Mouse (Mus musculus): ENCODE data around the gene C2. TPM values are rescaled to one million over a fixed set of nuclear protein-coding genes. Genes with fewer than 3 reads are reported as not detected.

C2 gene
- polyA plus RNA-seq, 2 experiments: 14.1 to 15.6 TPM

GRCm38 (mm10) chr17:34854761-34855160 is 43.3 kb downstream of the C2 start:
- Histone ChIP-seq H3K9me3 (ENCODE audit: control insufficient read depth, low read length) (no peaks in the 10 kb centered on the region), H3K4me3 (ENCODE audit: insufficient read depth in 1 of 2, low read depth in 2 of 2, low read length in 2 of 2) (no peak overlapping the region), H3K27me3 (ENCODE audit: control insufficient read depth, insufficient read depth, low read length) (no peaks in the 10 kb centered on the region), H3K36me3 (replicated peaks; ENCODE audit: control insufficient read depth, insufficient read depth, low read depth) (peaks cover 16% of the 10 kb centered on the region), H3K4me1 (replicated peaks; ENCODE audit: control insufficient read depth in 2 of 2, insufficient read depth in 2 of 2, low read length in 1 of 2) (peaks cover 0 to 9% of the 10 kb centered on the region in 2 experiments; a peak in 2 of 4 replicates), H3K9ac (replicated peaks) (no peak overlapping the region), H3K27ac (no peak overlapping the region), H3K4me2 (ENCODE audit: low read depth) (no peak overlapping the region)
- ATAC-seq (ENCODE audit: insufficient read depth): no peak
- no peak for DNase-seq (ENCODE audit: low read depth in 3 of 3, low spot score in 3 of 3)
- TF ChIP-seq EP300 (IDR thresholded peaks at IDR 0.05; ENCODE audit: low read depth) (no peak), CTCF (IDR thresholded peaks at IDR 0.05; ENCODE audit: low read depth) (no peak)
- WGBS (ENCODE audit: insufficient replicate concordance): 65% methylated on average over 3 of the region's 3 CpGs

- H3K9ac ChIP-seq (replicated peaks): no peak overlapping the region
Measured at GRCm38 (mm10) chr17:34853511-34853910, 44.6 kb downstream of the C2 start.

DNA sequence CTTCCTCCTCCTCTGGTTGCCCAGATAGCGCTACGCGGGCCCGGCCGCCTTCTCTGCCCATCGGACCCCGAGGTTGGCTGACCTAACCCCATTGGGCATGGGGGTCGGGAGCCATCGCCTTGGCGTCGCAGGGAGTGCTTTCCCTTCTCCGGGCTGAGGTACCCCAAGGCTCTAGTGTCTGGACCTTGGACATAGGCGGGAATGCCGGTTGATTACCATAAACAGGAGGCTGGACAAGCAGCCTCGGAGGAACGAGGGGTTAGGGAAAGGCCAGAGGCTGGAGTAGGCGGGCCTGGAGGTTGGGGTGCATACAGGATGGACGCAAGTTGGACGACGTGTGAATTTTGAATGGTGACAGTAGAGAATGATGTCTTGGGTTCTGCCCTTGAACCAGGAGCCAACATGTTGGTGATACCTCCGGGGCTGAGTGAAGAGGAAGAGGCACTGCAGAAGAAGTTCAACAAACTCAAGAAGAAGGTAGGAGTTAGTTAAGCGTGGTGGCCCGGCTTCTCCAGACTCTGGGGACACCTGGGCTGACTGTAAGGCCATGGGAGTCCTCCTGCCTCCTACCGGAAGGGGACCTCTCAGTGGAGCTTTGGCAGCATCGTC is 47.4 kb downstream of the C2 start:
- 2% methylated on average over 25 of the region's 25 CpGs for WGBS (ENCODE audit: insufficient replicate concordance)
- Histone ChIP-seq H3K36me3 (replicated peaks; ENCODE audit: control insufficient read depth, insufficient read depth, low read depth) (peaks cover 17% of the 10 kb centered on the region), H3K4me3 (ENCODE audit: insufficient read depth in 1 of 2, low read depth in 2 of 2, low read length in 2 of 2) (peak overlapping the region; percentile 68 to 83), H3K9ac (replicated peaks) (peak overlapping the region; percentile 74), H3K4me2 (ENCODE audit: low read depth) (peak overlapping the region; percentile 83), H3K9me3 (ENCODE audit: control insufficient read depth, low read length) (no peaks in the 10 kb centered on the region), H3K4me1 (replicated peaks; ENCODE audit: control insufficient read depth in 2 of 2, insufficient read depth in 2 of 2, low read length in 1 of 2) (peaks cover 6 to 7% of the 10 kb centered on the region in 2 experiments; a peak in 3 of 4 replicates), H3K27me3 (ENCODE audit: control insufficient read depth, insufficient read depth, low read length) (no peaks in the 10 kb centered on the region), H3K27ac (peak overlapping the region; percentile 8; the same call in 1 of the 2 replicates)
- TF ChIP-seq EP300 (IDR thresholded peaks at IDR 0.05; ENCODE audit: low read depth): no peak
- TF ChIP-seq CTCF (IDR thresholded peaks at IDR 0.05; ENCODE audit: low read depth): no peak
- no peak for DNase-seq (ENCODE audit: low read depth in 3 of 3, low spot score in 3 of 3)
- peak; percentile 9 for ATAC-seq (ENCODE audit: insufficient read depth)

More at GRCm38 (mm10) chr17:34853511-34853910, 44.6 kb downstream of the C2 start:
- H3K4me3 ChIP-seq (ENCODE audit: insufficient read depth in 1 of 2, low read depth in 2 of 2, low read length in 2 of 2): no peak overlapping the region
- 66% methylated on average over 8 of the region's 8 CpGs for WGBS (ENCODE audit: insufficient replicate concordance)
- ATAC-seq (ENCODE audit: insufficient read depth) (no peak), DNase-seq (ENCODE audit: low read depth in 3 of 3, low spot score in 3 of 3) (no peak)
- peaks cover 6 to 9% of the 10 kb centered on the region in 2 experiments; a peak in 3 of 4 replicates for H3K4me1 ChIP-seq (replicated peaks; ENCODE audit: control insufficient read depth in 2 of 2, insufficient read depth in 2 of 2, low read length in 1 of 2)
- H3K36me3 ChIP-seq (replicated peaks; ENCODE audit: control insufficient read depth, insufficient read depth, low read depth): peaks cover 16% of the 10 kb centered on the region
- H3K27ac ChIP-seq: no peak overlapping the region
- H3K9me3 ChIP-seq (ENCODE audit: control insufficient read depth, low read length): no peaks in the 10 kb centered on the region
- no peaks in the 10 kb centered on the region for H3K27me3 ChIP-seq (ENCODE audit: control insufficient read depth, insufficient read depth, low read length)
- TF ChIP-seq EP300 (IDR thresholded peaks at IDR 0.05; ENCODE audit: low read depth) (no peak), CTCF (IDR thresholded peaks at IDR 0.05; ENCODE audit: low read depth) (no peak)
- no peak overlapping the region for H3K4me2 ChIP-seq (ENCODE audit: low read depth)

DNA sequence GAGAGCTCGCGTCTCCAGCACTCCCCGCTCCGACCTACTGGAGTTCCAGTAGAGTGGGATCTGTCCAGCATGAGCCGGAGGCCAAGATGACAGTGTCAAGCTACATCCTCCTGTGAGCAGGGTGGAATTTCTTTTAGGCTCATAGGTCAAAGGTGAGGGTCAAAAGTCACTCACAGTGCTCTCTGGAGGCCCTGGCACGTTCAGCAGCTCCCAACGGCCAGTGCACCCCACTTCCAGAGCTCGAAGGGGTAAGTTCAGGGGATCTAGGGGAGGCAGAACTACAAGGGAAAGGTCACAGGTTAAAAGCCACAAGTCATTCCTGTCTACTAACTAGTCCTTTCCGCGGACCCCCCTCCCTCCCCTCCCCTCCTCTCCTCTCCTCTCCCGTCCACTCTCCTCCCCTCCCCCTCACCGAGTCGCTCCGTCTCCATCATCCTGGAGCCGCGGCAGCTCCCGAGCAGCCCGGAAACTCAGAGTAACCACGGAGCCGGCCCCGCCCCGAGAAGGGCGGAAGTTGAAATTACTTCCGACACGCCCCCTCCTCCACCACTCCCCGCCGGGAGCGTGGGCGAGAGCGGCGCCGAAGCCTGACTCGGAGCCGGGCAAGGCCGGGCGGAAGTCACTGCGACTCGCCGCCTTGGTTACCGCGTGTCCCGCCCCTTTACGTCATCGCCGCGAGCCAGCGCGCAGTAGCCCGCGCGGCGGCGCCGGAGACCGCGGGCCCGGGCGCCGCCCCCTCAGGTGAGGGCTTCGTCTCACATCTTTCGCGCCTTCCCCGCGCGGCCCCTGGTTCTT is 48.1 kb downstream of the C2 start, which contains the start of the genes Skiv2l and Nelfe:
Skiv2l (minus strand) TSS at position 489 of the 795 bp plus-strand sequence.
Nelfe (plus strand) TSS at position 670 of the 795 bp plus-strand sequence.
- WGBS (ENCODE audit: insufficient replicate concordance): 2% methylated on average over 62 of the region's 65 CpGs
- ATAC-seq (ENCODE audit: insufficient read depth): peak; percentile 94
- no peak for TF ChIP-seq CTCF (IDR thresholded peaks at IDR 0.05; ENCODE audit: low read depth)
- no peak for TF ChIP-seq EP300 (IDR thresholded peaks at IDR 0.05; ENCODE audit: low read depth)

DNA sequence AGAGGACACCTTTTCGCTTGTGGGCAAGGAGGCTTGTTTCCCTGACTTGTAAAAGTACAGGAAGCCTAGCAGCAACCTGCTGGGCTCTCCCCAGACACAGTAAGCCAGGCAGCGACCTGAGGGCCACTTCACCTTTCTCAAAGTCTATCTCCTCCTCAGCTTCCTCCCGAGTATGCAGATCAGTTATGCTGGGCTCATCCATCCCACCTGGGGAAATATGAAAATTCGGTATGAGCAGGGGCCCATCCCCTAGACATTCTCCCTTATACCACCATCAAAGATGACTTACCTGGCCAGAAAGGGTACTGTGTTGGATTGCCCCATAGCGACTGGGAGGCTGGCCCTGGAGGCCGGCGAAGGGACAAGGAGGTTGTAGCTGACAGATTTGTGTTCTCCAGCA is 50.5 kb downstream of the C2 start:
- Histone ChIP-seq H3K27me3 (ENCODE audit: control insufficient read depth, insufficient read depth, low read length) (no peaks in the 10 kb centered on the region), H3K4me3 (ENCODE audit: insufficient read depth in 1 of 2, low read depth in 2 of 2, low read length in 2 of 2) (no peak overlapping the region), H3K9ac (replicated peaks) (no peak overlapping the region), H3K9me3 (ENCODE audit: control insufficient read depth, low read length) (no peaks in the 10 kb centered on the region), H3K4me2 (ENCODE audit: low read depth) (no peak overlapping the region), H3K4me1 (replicated peaks; ENCODE audit: control insufficient read depth in 2 of 2, insufficient read depth in 2 of 2, low read length in 1 of 2) (peaks cover 6 to 7% of the 10 kb centered on the region in 2 experiments; a peak in 3 of 4 replicates), H3K27ac (no peak overlapping the region), H3K36me3 (replicated peaks; ENCODE audit: control insufficient read depth, insufficient read depth, low read depth) (peaks cover 18% of the 10 kb centered on the region)
- DNase-seq (ENCODE audit: low read depth in 3 of 3, low spot score in 3 of 3): no peak
- ATAC-seq (ENCODE audit: insufficient read depth): no peak
- TF ChIP-seq CTCF (IDR thresholded peaks at IDR 0.05; ENCODE audit: low read depth): no peak
- no peak for TF ChIP-seq EP300 (IDR thresholded peaks at IDR 0.05; ENCODE audit: low read depth)
- WGBS (ENCODE audit: insufficient replicate concordance): 81% methylated on average over 7 of the region's 7 CpGs

More for the DNA sequence above, 48.1 kb downstream of the C2 start, which contains the start of the genes Skiv2l and Nelfe:
- H3K27ac ChIP-seq: peak within 1 kb of the TSS; percentile 34
- H3K9me3 ChIP-seq (ENCODE audit: control insufficient read depth, low read length): no peaks in the 10 kb centered on the region
- H3K9ac ChIP-seq (replicated peaks): peak within 1 kb of the TSS; percentile 80
- H3K4me1 ChIP-seq (replicated peaks; ENCODE audit: control insufficient read depth in 2 of 2, insufficient read depth in 2 of 2, low read length in 1 of 2): peaks cover 6 to 7% of the 10 kb centered on the region in 2 experiments; a peak in 3 of 4 replicates
- peak within 1 kb of the TSS; percentile 68 to 94 for H3K4me3 ChIP-seq (ENCODE audit: insufficient read depth in 1 of 2, low read depth in 2 of 2, low read length in 2 of 2)
- peak within 1 kb of the TSS; percentile 83 for H3K4me2 ChIP-seq (ENCODE audit: low read depth)
- peak; percentile 94 to 95 (median 94) for DNase-seq (ENCODE audit: low read depth in 3 of 3, low spot score in 3 of 3)
- H3K36me3 ChIP-seq (replicated peaks; ENCODE audit: control insufficient read depth, insufficient read depth, low read depth): peaks cover 19% of the 10 kb centered on the region
- no peaks in the 10 kb centered on the region for H3K27me3 ChIP-seq (ENCODE audit: control insufficient read depth, insufficient read depth, low read length)
